Mouse (Mus musculus) spleen, adult 2 months (tissue): Measurements from ENCODE around the gene Gm20388. TPM values are rescaled to one million over a fixed set of nuclear protein-coding genes. Genes with fewer than 3 reads are reported as not detected.

ENCODE experiments used
- DNase-seq, 2 experiments: peaks; one replicate each; pipeline versions ENCODE4 v3.0.0 to v3.0.0-alpha.2; 2012 to 2021; ENCODE audit warnings: low spot score in 2 of 2, low read depth in 1 of 2
- H3K27ac ChIP-seq: fragments of 200-500 bp; 2 replicates; pipeline ENCODE4 v1.5.1; 2012; ENCODE audit warnings: low read length, inconsistent platforms; ENCODE audit not compliant: insufficient read depth
- H3K27me3 ChIP-seq: fragments of 200-500 bp; 2 replicates; pipeline ENCODE4 v1.6.1; 2012; ENCODE audit warnings: mild to moderate bottlenecking, moderate library complexity, low read length, inconsistent platforms; ENCODE audit not compliant: control insufficient read depth, insufficient read depth
- H3K36me3 ChIP-seq: fragments of 200-500 bp; 2 replicates; pipeline ENCODE4 v1.6.1; 2012; ENCODE audit warnings: mild to moderate bottlenecking, low read length, inconsistent platforms; ENCODE audit not compliant: control insufficient read depth, insufficient read depth
- H3K4me1 ChIP-seq: fragments of 200-500 bp; 2 replicates; pipeline ENCODE4 v1.6.1; 2011; ENCODE audit warnings: inconsistent platforms; ENCODE audit not compliant: control insufficient read depth, insufficient read depth, insufficient read length
- H3K4me3 ChIP-seq: fragments of 200-500 bp; 2 replicates; pipeline ENCODE4 v1.5.1; 2011; ENCODE audit warnings: mild to moderate bottlenecking, inconsistent platforms; ENCODE audit not compliant: insufficient read depth, insufficient read length; ENCODE audit errors: extremely low read depth
- CTCF ChIP-seq: fragments of 200-500 bp; IDR thresholded peaks from 2 replicates; pipeline ENCODE4 v1.5.1; 2011; ENCODE audit warnings: mild to moderate bottlenecking, inconsistent platforms; ENCODE audit not compliant: insufficient read depth, insufficient read length, insufficient replicate concordance; ENCODE audit errors: extremely low read depth
- POLR2A ChIP-seq: fragments of 200-500 bp; IDR thresholded peaks from 2 replicates; pipeline ENCODE4 v1.6.1; 2011; ENCODE audit warnings: low read depth, low read length, inconsistent platforms
- WGBS: fragments of 180-500 bp; shearing (Covaris S2); methylation state at CpG from one replicate; pipeline ENCODE4 v1.1.7; 2018; 5-methylcytosine and 5-hydroxymethylcytosine counted together
- polyA plus RNA-seq: library from polyadenylated mRNA; depleted of rRNA; stranded (reverse); fragments of >200 nt; gene quantifications from 2 replicates; pipeline ENCODE4 v1.2.3, GENCODE M21; 2012

The Gm20388 gene
- polyA plus RNA-seq, 1 experiment, result 26.1 TPM

DNA sequence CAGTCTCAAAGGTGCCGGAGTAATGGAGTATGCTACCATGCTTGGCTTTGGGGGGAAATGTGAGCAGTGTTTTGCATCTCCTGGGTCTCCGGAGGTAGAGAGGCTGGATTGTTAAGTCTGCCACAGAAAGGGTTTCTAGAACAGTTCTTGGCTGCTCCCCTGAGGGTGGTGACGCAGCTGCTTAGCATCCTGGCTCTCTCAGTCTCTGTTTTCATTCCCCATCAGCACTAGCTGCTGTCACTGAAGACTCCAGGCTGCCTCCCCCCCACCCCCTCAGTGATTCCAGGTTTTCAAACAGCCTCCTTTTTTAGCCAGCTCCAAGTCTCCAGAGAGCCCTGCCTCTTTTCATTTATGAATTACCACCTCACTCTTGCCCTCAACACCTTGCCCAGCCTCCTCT is 4273.4 kb downstream of the Gm20388 start:
- WGBS, result 77% methylated on average over 3 of the region's 3 CpGs
- TF ChIP-seq CTCF (no peak), POLR2A (no peak)
- H3K36me3 ChIP-seq, result no peaks in the 10 kb centered on the region
- no peak overlapping the region for H3K27ac ChIP-seq
- DNase-seq, result no peak
- no peaks in the 10 kb centered on the region for H3K4me1 ChIP-seq
- H3K4me3 ChIP-seq, result no peak overlapping the region
- H3K27me3 ChIP-seq, result no peaks in the 10 kb centered on the region

DNA sequence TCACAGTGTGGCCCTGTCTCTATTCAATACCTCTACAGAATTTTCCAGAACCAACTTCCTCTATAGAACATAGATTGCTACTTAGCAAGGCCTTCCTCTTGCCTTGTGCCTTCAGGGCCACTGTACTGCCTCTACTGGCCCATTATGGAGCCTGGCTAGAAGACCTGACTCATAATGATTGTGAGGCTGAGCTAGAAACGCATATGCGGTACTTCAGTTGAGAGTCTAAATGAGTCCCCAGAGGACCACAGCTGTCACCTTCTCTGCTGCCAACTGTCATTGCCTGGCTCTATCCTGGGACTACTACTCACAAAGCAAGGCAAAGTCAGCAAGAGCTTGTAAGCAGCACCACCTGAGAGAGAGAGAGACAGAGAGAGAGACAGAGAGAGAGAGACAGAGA is 4273.9 kb downstream of the Gm20388 start:
- WGBS, result 50% methylated on average over 2 of the region's 2 CpGs
- Histone ChIP-seq H3K27me3 (no peaks in the 10 kb centered on the region), H3K36me3 (no peaks in the 10 kb centered on the region), H3K27ac (no peak overlapping the region), H3K4me1 (no peaks in the 10 kb centered on the region), H3K4me3 (no peak overlapping the region)
- DNase-seq, result no peak
- TF ChIP-seq CTCF (no peak), POLR2A (no peak)

DNA sequence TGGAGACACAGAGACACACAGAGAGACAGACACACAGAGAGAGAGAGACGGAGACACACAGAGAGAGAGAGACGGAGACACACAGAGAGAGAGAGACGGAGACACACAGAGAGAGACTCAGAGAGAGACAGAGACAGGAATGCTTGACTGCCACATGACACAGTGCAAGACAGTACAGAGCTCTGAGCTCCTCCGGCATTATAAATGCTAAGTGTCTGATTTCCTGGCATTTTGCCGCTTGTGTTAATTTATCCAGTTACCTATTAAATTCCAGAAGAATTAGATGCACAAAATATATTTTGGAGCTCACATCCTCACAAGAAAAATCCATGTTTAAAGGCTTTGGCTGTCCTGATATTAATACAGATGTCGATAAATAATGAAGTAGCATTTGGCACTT is 4274.4 kb downstream of the Gm20388 start:
- Histone ChIP-seq H3K36me3 (no peaks in the 10 kb centered on the region), H3K4me3 (no peak overlapping the region), H3K27ac (no peak overlapping the region), H3K4me1 (no peaks in the 10 kb centered on the region), H3K27me3 (no peaks in the 10 kb centered on the region)
- WGBS, result 90% methylated on average over 6 of the region's 6 CpGs
- TF ChIP-seq POLR2A (no peak), CTCF (no peak)
- DNase-seq, result no peak

DNA sequence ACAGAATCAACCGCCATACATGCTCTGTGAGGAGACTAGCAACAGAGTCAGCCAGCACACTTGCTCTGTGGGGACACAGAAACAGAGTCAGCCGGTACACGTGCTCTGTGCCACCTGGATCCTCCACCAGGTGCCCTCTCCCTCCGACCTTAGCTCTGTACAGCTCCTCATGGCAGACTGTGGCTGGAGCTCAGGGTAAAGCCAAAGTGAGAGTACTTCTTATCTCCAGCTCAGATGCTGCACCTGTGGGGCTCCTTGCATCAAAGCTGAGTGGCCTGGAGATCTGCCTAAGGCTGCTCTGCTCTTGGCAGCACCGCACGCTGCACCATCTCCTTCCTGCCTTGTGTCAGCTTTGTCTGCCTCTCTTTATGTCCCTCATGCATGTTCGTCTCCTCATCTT is 4279.7 kb downstream of the Gm20388 start:
- H3K27me3 ChIP-seq, result no peaks in the 10 kb centered on the region
- no peaks in the 10 kb centered on the region for H3K4me1 ChIP-seq
- no peak for DNase-seq
- H3K36me3 ChIP-seq, result no peaks in the 10 kb centered on the region
- 82% methylated on average over 7 of the region's 7 CpGs for WGBS
- H3K27ac ChIP-seq, result no peak overlapping the region
- TF ChIP-seq CTCF (no peak), POLR2A (no peak)
- H3K4me3 ChIP-seq, result no peak overlapping the region

- H3K27me3 ChIP-seq, result no peaks in the 10 kb centered on the region
- no peaks in the 10 kb centered on the region for H3K36me3 ChIP-seq
- H3K4me1 ChIP-seq, result no peaks in the 10 kb centered on the region
- 90% methylated on average over 4 of the region's 4 CpGs for WGBS
- H3K4me3 ChIP-seq, result no peak overlapping the region
- no peak overlapping the region for H3K27ac ChIP-seq
- TF ChIP-seq POLR2A (no peak), CTCF (no peak)
- DNase-seq, result no peak
Measured at GRCm38 (mm10) chr8:124192242-124192641, 4281.6 kb downstream of the Gm20388 start.

- no peak for DNase-seq
- no peak overlapping the region for H3K27ac ChIP-seq
- no peaks in the 10 kb centered on the region for H3K27me3 ChIP-seq
- H3K4me3 ChIP-seq, result no peak overlapping the region
- H3K36me3 ChIP-seq, result no peaks in the 10 kb centered on the region
- 78% methylated on average over 10 of the region's 10 CpGs for WGBS
- TF ChIP-seq POLR2A (no peak), CTCF (no peak)
- H3K4me1 ChIP-seq, result no peaks in the 10 kb centered on the region
Measured at GRCm38 (mm10) chr8:124192976-124193375, 4282.3 kb downstream of the Gm20388 start.

- Histone ChIP-seq H3K36me3 (no peaks in the 10 kb centered on the region), H3K4me3 (no peak overlapping the region), H3K27ac (no peak overlapping the region), H3K4me1 (no peaks in the 10 kb centered on the region), H3K27me3 (no peaks in the 10 kb centered on the region)
- WGBS, result 84% methylated on average over 5 of the region's 5 CpGs
- TF ChIP-seq CTCF (no peak), POLR2A (no peak)
- DNase-seq, result no peak
Measured at GRCm38 (mm10) chr8:124193992-124194391, 4283.4 kb downstream of the Gm20388 start.

DNA sequence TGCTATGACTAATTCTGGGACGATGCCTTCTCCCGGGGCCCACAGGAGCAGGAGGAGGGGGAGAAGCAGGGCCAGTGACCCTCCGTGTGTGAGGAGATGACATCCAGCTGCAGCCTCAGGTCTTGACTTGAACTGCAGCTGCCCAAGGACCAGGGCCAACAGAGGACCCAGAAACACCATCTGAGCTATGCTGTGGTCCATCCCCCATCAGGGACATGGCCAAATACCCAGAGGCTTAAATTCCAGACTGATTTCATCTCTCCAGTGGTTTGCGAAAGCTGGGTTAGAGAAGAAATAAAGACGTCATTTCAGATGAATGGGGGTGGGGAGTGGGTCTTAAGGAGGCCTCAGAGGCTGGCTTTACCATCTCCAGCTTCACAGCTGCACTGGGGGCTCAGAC is 4285.6 kb downstream of the Gm20388 start:
- no peaks in the 10 kb centered on the region for H3K4me1 ChIP-seq
- H3K27ac ChIP-seq, result no peak overlapping the region
- 79% methylated on average over 5 of the region's 5 CpGs for WGBS
- H3K27me3 ChIP-seq, result no peaks in the 10 kb centered on the region
- H3K36me3 ChIP-seq, result no peaks in the 10 kb centered on the region
- TF ChIP-seq POLR2A (no peak), CTCF (no peak)
- no peak overlapping the region for H3K4me3 ChIP-seq
- DNase-seq, result no peak
